Mouse (Mus musculus) liver, adult 2 months (tissue): ENCODE data around the gene Btbd3. TPM values are rescaled to one million over a fixed set of nuclear protein-coding genes. Genes with fewer than 3 reads are reported as not detected.

Experiments used
- DNase-seq: peaks from one replicate; pipeline ENCODE4 v3.0.0-alpha.2; 2011; ENCODE audit warnings: low read depth, low spot score; ENCODE audit errors: extremely low read depth
- H3K27ac ChIP-seq: fragments of 200-500 bp; replicated peaks from 2 replicates; pipeline ENCODE4 v1.5.1; 2012; ENCODE audit warnings: low read depth, mild to moderate bottlenecking, control low read depth, inconsistent platforms, low read length; ENCODE audit not compliant: insufficient read depth
- H3K27me3 ChIP-seq: fragments of 200-500 bp; 2 replicates; pipeline ENCODE4 v1.6.1; 2012; ENCODE audit warnings: mild to moderate bottlenecking, moderate library complexity, low read length, inconsistent platforms; ENCODE audit not compliant: control insufficient read depth, insufficient read depth
- H3K36me3 ChIP-seq: fragments of 200-500 bp; 2 replicates; pipeline ENCODE4 v1.6.1; 2012; ENCODE audit warnings: low read length, inconsistent platforms; ENCODE audit not compliant: control insufficient read depth, insufficient read depth
- H3K4me1 ChIP-seq: fragments of 200-500 bp; 2 replicates; pipeline ENCODE4 v1.6.1; 2011; ENCODE audit warnings: low read length; ENCODE audit not compliant: control insufficient read depth, insufficient read depth
- H3K4me3 ChIP-seq: fragments of 200-500 bp; 2 replicates; pipeline ENCODE4 v1.5.1; 2011; ENCODE audit warnings: low read depth, mild to moderate bottlenecking, control low read depth, low read length, moderate library complexity; ENCODE audit not compliant: insufficient read depth
- H3K79me2 ChIP-seq: fragments of 200-500 bp; 2 replicates; pipeline ENCODE4 v1.6.1; 2012; ENCODE audit warnings: inconsistent platforms, mild to moderate bottlenecking, low read length, moderate library complexity; ENCODE audit not compliant: control insufficient read depth, insufficient read depth
- H3K9ac ChIP-seq: fragments of 200-500 bp; 2 replicates; pipeline ENCODE4 v1.6.1; 2012; ENCODE audit warnings: low read depth, mild to moderate bottlenecking, control low read depth, inconsistent platforms, low read length
- CTCF ChIP-seq: fragments of 200-500 bp; IDR thresholded peaks from 2 replicates; pipeline ENCODE4 v1.5.1; 2011; ENCODE audit warnings: low read depth, low read length, control low read depth
- POLR2A ChIP-seq: fragments of 200-500 bp; IDR thresholded peaks from 2 replicates; pipeline ENCODE4 v1.6.1; 2011; ENCODE audit warnings: low read length, control low read depth; ENCODE audit not compliant: insufficient read depth; ENCODE audit errors: extremely low read depth
- whole genome bisulfite sequencing: fragments of 180-500 bp; shearing (Covaris S2); methylation state at CpG from one replicate; pipeline ENCODE4 v1.1.7; 2018; 5-methylcytosine and 5-hydroxymethylcytosine counted together
- polyA plus RNA-seq: library from polyadenylated mRNA; depleted of rRNA; stranded (reverse); fragments of >200 nt; gene quantifications from 2 replicates; pipeline ENCODE4 v1.2.3, GENCODE M21; 2012
- total RNA-seq: library from RNA; depleted of rRNA; stranded (reverse); fragments of >200 nt; gene quantifications from 2 replicates; pipeline ENCODE4 v1.2.3, GENCODE M21; 2014

The Btbd3 gene
- total and polyA plus RNA-seq, 2 experiments: 1.4 to 2.7 TPM

DNA sequence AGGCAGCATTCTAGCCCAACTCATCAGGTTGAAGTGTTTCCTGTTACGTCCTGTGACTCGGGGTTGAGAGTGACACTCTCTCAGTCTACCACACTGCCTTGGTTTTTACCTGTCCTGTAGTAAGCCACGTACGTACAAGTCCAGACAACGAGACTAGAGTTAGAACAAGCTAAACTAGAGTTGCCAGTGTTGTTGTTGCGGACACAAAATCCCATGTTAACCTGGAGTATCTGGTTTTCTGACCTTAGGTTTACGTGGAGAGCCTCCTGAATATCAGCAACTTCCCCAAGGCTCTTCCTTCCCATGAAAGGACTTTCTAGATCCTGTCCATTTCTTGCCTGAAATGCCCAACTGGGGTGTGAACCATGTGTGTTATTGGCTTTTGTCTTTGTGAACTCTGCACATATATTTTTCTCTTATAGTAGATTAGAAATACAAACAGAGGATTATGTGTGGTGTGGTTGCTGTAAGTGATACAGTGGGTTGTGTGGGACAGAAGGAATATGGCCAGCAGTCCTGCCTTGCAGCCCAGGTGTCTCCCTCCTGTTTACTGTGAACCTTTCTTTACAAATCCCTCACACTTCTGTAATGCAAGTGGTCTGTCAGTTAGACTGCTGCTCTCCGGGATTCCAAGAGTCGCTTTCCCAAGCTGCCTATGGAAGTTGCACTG, 17.2 kb downstream of the Btbd3 start:
- Histone ChIP-seq H3K4me1 (peaks cover 6% of the 10 kb centered on the region), H3K27me3 (no peaks in the 10 kb centered on the region), H3K27ac (no peak overlapping the region), H3K79me2 (peaks cover 18% of the 10 kb centered on the region), H3K4me3 (no peak overlapping the region), H3K9ac (no peak overlapping the region), H3K36me3 (no peaks in the 10 kb centered on the region)
- DNase-seq: no peak
- 74% methylated on average over 9 of the region's 9 CpGs for WGBS
- TF ChIP-seq CTCF: no peak
- TF ChIP-seq POLR2A: no peak

GRCm38 (mm10) chr2:138274086-138274485, 17.7 kb downstream of the Btbd3 start:
- no peak overlapping the region for H3K9ac ChIP-seq
- no peak overlapping the region for H3K4me3 ChIP-seq
- WGBS: 36% methylated on average over 5 of the region's 5 CpGs
- peak; percentile 69 for DNase-seq
- no peaks in the 10 kb centered on the region for H3K27me3 ChIP-seq
- TF ChIP-seq CTCF (no peak), POLR2A (no peak)
- peaks cover 18% of the 10 kb centered on the region for H3K79me2 ChIP-seq
- H3K4me1 ChIP-seq: peaks cover 6% of the 10 kb centered on the region
- no peaks in the 10 kb centered on the region for H3K36me3 ChIP-seq
- H3K27ac ChIP-seq: no peak overlapping the region

GRCm38 (mm10) chr2:138277842-138278691, 21.7 kb downstream of the Btbd3 start:
- Histone ChIP-seq H3K27ac (no peak overlapping the region), H3K27me3 (no peaks in the 10 kb centered on the region), H3K4me1 (peaks cover 3% of the 10 kb centered on the region; the same call in 1 of the 2 replicates)

GRCm38 (mm10) chr2:138278853-138279640, 22.7 kb downstream of the Btbd3 start:
- no peak overlapping the region for H3K9ac ChIP-seq

More at GRCm38 (mm10) chr2:138277842-138278691, 21.7 kb downstream of the Btbd3 start:
- Histone ChIP-seq H3K79me2 (peaks cover 8% of the 10 kb centered on the region; the same call in 1 of the 2 replicates), H3K9ac (no peak overlapping the region), H3K4me3 (peak overlapping the region; percentile 29), H3K36me3 (no peaks in the 10 kb centered on the region)
- DNase-seq: peak; percentile 83
- TF ChIP-seq POLR2A: peak; percentile 44; the same call in 1 of the 2 replicates
- no peak for TF ChIP-seq CTCF
- WGBS: 12% methylated on average over 17 of the region's 17 CpGs

GRCm38 (mm10) chr2:138279641-138280040, 23.3 kb downstream of the Btbd3 start:
- Histone ChIP-seq H3K4me1 (no peaks in the 10 kb centered on the region; the same call in 1 of the 2 replicates), H3K36me3 (no peaks in the 10 kb centered on the region), H3K9ac (no peak overlapping the region), H3K27ac (no peak overlapping the region), H3K27me3 (no peaks in the 10 kb centered on the region), H3K79me2 (peaks cover 1% of the 10 kb centered on the region; the same call in 1 of the 2 replicates), H3K4me3 (peak overlapping the region; percentile 4)
- TF ChIP-seq CTCF (no peak), POLR2A (no peak)
- no peak for DNase-seq
- WGBS: 58% methylated on average over 11 of the region's 11 CpGs

More at GRCm38 (mm10) chr2:138278853-138279640, 22.7 kb downstream of the Btbd3 start:
- TF ChIP-seq CTCF: no peak
- TF ChIP-seq POLR2A: no peak
- peak overlapping the region; percentile 29 for H3K4me3 ChIP-seq
- no peaks in the 10 kb centered on the region for H3K36me3 ChIP-seq
- peaks cover 4% of the 10 kb centered on the region; the same call in 1 of the 2 replicates for H3K79me2 ChIP-seq
- no peak for DNase-seq
- WGBS: 32% methylated on average over 15 of the region's 15 CpGs
- H3K27me3 ChIP-seq: no peaks in the 10 kb centered on the region
- no peaks in the 10 kb centered on the region; the same call in 1 of the 2 replicates for H3K4me1 ChIP-seq
- no peak overlapping the region; the same call in 1 of the 2 replicates for H3K27ac ChIP-seq
